Mouse (Mus musculus) myocyte (in vitro differentiated cells): ENCODE measurements around the gene Igf2bp3. TPM values are rescaled to one million over a fixed set of nuclear protein-coding genes. Genes with fewer than 3 reads are reported as not detected.
A peak's percentile ranks its signal among the peaks of the same experiment; 100 is the strongest.

Source experiments
- H3K27me3 ChIP-seq: one replicate; pipeline ENCODE4 v1.6.1; 2011; ENCODE audit not compliant: control insufficient read depth, insufficient read depth, insufficient read length
- H3K36me3 ChIP-seq: one replicate; pipeline ENCODE4 v1.6.1; 2011; ENCODE audit not compliant: control insufficient read depth, insufficient read depth
- H3K4me2 ChIP-seq: one replicate; pipeline ENCODE4 v1.6.1; 2011; ENCODE audit warnings: low read depth, control low read depth
- H3K4me3 ChIP-seq: one replicate; pipeline ENCODE4 v1.5.1; 2011; ENCODE audit warnings: mild to moderate bottlenecking, control low read depth, moderate library complexity
- H3K79me2 ChIP-seq: one replicate; pipeline ENCODE4 v1.6.1; 2011; ENCODE audit not compliant: control insufficient read depth, insufficient read depth
- H3ac ChIP-seq: one replicate; pipeline ENCODE4 v1.6.1; 2011; ENCODE audit not compliant: control insufficient read depth, insufficient read length
- CEBPB ChIP-seq: IDR thresholded peaks from 2 replicates; pipeline ENCODE4 v1.6.1; 2011; ENCODE audit warnings: mild to moderate bottlenecking, moderate library complexity; ENCODE audit not compliant: poor library complexity, insufficient read depth, severe bottlenecking
- E2F4 ChIP-seq: IDR thresholded peaks from one replicate; pipeline ENCODE4 v1.6.1; 2011; ENCODE audit warnings: mild to moderate bottlenecking, control low read depth, moderate library complexity; ENCODE audit not compliant: insufficient read depth
- MAX ChIP-seq: IDR thresholded peaks from one replicate; pipeline ENCODE4 v1.6.1; 2011; ENCODE audit warnings: low read depth, mild to moderate bottlenecking, control low read depth
- MYOD1 ChIP-seq, 3 experiments: IDR thresholded peaks; one replicate each; pipeline ENCODE4 v1.6.1; 2011; ENCODE audit warnings: control low read depth in 2 of 3, low read depth in 2 of 3, mild to moderate bottlenecking in 2 of 3, moderate library complexity in 1 of 3; ENCODE audit not compliant: insufficient read length in 2 of 3, control insufficient read depth in 1 of 3
- MYOG ChIP-seq, 3 experiments: IDR thresholded peaks; one replicate each; pipeline ENCODE4 v1.6.1; 2011; ENCODE audit warnings: control low read depth in 2 of 3, low read depth in 2 of 3, mild to moderate bottlenecking in 2 of 3; ENCODE audit not compliant: insufficient read length in 2 of 3, control insufficient read depth in 1 of 3, insufficient read depth in 1 of 3
- POLR2A ChIP-seq: IDR thresholded peaks from one replicate; pipeline ENCODE4 v1.6.1; 2011; ENCODE audit warnings: low read depth, mild to moderate bottlenecking, control low read depth, moderate library complexity; ENCODE audit not compliant: insufficient read length
- POLR2AphosphoS2 ChIP-seq: IDR thresholded peaks from one replicate; pipeline ENCODE4 v1.6.1; 2011; ENCODE audit warnings: low read depth, control low read depth; ENCODE audit not compliant: insufficient read length
- REST ChIP-seq: IDR thresholded peaks from one replicate; pipeline ENCODE4 v1.6.1; 2011; ENCODE audit warnings: mild to moderate bottlenecking, control low read depth, moderate library complexity; ENCODE audit not compliant: insufficient read depth, insufficient read length
- SRF ChIP-seq: IDR thresholded peaks from one replicate; pipeline ENCODE4 v1.6.1; 2011; ENCODE audit warnings: low read depth; ENCODE audit not compliant: control insufficient read depth, insufficient read length
- TCF12 ChIP-seq: IDR thresholded peaks from one replicate; pipeline ENCODE4 v1.6.1; 2011; ENCODE audit warnings: mild to moderate bottlenecking, control low read depth; ENCODE audit not compliant: poor library complexity, insufficient read depth, severe bottlenecking
- TCF3 ChIP-seq: IDR thresholded peaks from one replicate; pipeline ENCODE4 v1.6.1; 2011; ENCODE audit warnings: low read depth, control low read depth; ENCODE audit not compliant: insufficient read length
- USF1 ChIP-seq: IDR thresholded peaks from one replicate; pipeline ENCODE4 v1.6.1; 2011; ENCODE audit warnings: low read depth, mild to moderate bottlenecking, control low read depth, moderate library complexity
- polyA plus RNA-seq: library from polyadenylated mRNA; unstranded; fragments of >200 nt; fragmentation: generic; extraction: Trizol; gene quantifications from one replicate; pipeline ENCODE4 v1.2.1, GENCODE M21; 2012; ENCODE audit warnings: missing spikeins

Igf2bp3 gene
- polyA plus RNA-seq, 1 experiment: 0.26 TPM

GRCm38 (mm10) chr6:49096933-49097461, 117.8 kb downstream of the Igf2bp3 start:
- H3K36me3 ChIP-seq: no peaks in the 10 kb centered on the region
- H3ac ChIP-seq: no peak overlapping the region
- peak overlapping the region; percentile 81 for H3K4me2 ChIP-seq
- TF ChIP-seq POLR2A: no peak
- peak; percentile 86 for TF ChIP-seq CEBPB
- TF ChIP-seq POLR2AphosphoS2: peak; percentile 20
- H3K4me3 ChIP-seq: no peak overlapping the region
- H3K79me2 ChIP-seq: no peaks in the 10 kb centered on the region
- H3K27me3 ChIP-seq: no peaks in the 10 kb centered on the region

DNA sequence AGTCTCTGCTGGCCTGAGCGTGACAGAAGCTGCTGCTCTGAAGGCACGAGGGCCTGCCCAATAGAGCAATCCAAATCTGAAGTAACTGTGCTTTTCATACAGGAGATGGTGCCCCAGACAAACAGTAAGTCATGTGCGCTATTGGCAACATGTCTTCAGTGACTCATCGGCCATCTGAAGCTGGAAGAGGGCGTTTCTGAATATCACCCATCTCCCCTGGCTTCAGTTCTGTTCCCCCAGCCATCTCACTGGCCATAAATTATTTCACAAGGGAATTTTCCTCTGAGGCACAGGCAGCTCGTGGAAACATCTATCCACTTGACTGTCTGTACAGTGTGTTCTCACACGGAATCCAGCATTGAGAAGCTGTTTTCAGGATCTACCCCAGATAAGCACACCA, 118.3 kb downstream of the Igf2bp3 start:
- H3K4me2 ChIP-seq: peak overlapping the region; percentile 81
- H3K4me3 ChIP-seq: no peak overlapping the region
- no peak overlapping the region for H3ac ChIP-seq
- no peaks in the 10 kb centered on the region for H3K79me2 ChIP-seq
- no peaks in the 10 kb centered on the region for H3K27me3 ChIP-seq
- TF ChIP-seq POLR2AphosphoS2 (peak; percentile 14), SRF (no peak), USF1 (peak; percentile 76), MAX (peak; percentile 37), MYOG (IDR thresholded peaks at IDR 0.05; ENCODE audit: control insufficient read depth in 1 of 3, insufficient read depth in 1 of 3, insufficient read length in 2 of 3, low read depth in 2 of 3) (no peak), E2F4 (no peak), POLR2A (no peak), TCF12 (no peak), TCF3 (no peak)
- peaks cover 5% of the 10 kb centered on the region for H3K36me3 ChIP-seq

DNA sequence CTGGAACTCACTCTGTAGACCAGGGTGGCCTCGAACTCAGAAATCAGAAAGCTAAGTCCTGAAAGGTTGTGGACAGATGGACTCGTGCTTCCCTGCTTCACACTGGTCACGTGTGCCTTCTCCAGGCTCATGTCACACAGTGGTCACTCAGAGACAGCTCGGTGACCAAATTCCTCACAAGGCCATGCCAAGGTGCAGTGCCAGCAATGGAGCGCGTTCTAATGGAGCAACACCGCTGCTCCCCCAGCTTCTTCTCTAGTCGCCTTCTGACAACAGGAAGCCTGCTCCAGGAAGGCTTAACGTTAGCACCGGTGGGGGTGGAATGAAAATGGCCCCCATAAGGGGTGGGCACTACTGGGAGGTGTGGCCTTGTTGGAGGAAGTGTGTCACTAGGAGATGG, 119.8 kb downstream of the Igf2bp3 start:
- no peak for TF ChIP-seq TCF3
- TF ChIP-seq TCF12: no peak
- no peak for TF ChIP-seq REST
- no peak for TF ChIP-seq MYOG (IDR thresholded peaks at IDR 0.05; ENCODE audit: control insufficient read depth in 1 of 3, insufficient read depth in 1 of 3, insufficient read length in 2 of 3, low read depth in 2 of 3)
- TF ChIP-seq E2F4: no peak
- TF ChIP-seq SRF: no peak
- TF ChIP-seq POLR2A: no peak
- TF ChIP-seq CEBPB: no peak
- no peak for TF ChIP-seq MYOD1 (IDR thresholded peaks at IDR 0.05; ENCODE audit: control insufficient read depth in 1 of 3, insufficient read length in 2 of 3, low read depth in 2 of 3)
- TF ChIP-seq MAX: no peak

GRCm38 (mm10) chr6:49083008-49083407, 131.7 kb downstream of the Igf2bp3 start:
- Histone ChIP-seq H3K4me2 (no peak overlapping the region), H3K36me3 (peaks cover 37% of the 10 kb centered on the region), H3K79me2 (peaks cover 16% of the 10 kb centered on the region), H3K4me3 (no peak overlapping the region), H3K27me3 (no peaks in the 10 kb centered on the region), H3ac (no peak overlapping the region)
- TF ChIP-seq POLR2A (no peak), TCF12 (no peak), POLR2AphosphoS2 (no peak), MYOG (IDR thresholded peaks at IDR 0.05; ENCODE audit: control insufficient read depth in 1 of 3, insufficient read depth in 1 of 3, insufficient read length in 2 of 3, low read depth in 2 of 3) (no peak), REST (no peak), TCF3 (no peak), MYOD1 (IDR thresholded peaks at IDR 0.05; ENCODE audit: control insufficient read depth in 1 of 3, insufficient read length in 2 of 3, low read depth in 2 of 3) (no peak), SRF (no peak), MAX (no peak), CEBPB (no peak)

More for the DNA sequence above, 119.8 kb downstream of the Igf2bp3 start:
- no peaks in the 10 kb centered on the region for H3K27me3 ChIP-seq
- peaks cover 6% of the 10 kb centered on the region for H3K36me3 ChIP-seq
- no peaks in the 10 kb centered on the region for H3K79me2 ChIP-seq
- no peak overlapping the region for H3K4me2 ChIP-seq
- H3ac ChIP-seq: no peak overlapping the region
- no peak overlapping the region for H3K4me3 ChIP-seq

DNA sequence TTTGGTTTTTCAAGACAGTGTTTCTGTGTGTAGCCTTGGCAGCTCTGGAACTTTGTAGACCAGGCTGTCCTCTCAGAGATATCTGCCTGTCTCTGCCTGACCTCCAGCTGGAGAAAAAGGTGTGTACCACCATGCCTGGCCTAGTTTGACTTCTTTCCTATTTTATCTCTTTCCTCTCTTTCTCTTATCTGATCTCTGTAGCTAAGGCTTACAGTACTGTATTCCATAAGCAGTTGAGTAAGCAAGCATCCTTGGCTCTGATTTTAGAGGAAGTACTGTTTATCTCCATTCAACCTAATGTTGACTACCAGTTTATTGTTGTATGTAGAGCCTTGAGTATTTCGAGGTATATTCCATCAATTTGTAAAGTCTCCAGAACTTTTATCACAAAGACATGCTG, 135.4 kb downstream of the Igf2bp3 start:
- TF ChIP-seq CEBPB (no peak), E2F4 (no peak), POLR2AphosphoS2 (no peak), MAX (no peak), POLR2A (no peak), SRF (no peak), USF1 (no peak), MYOG (IDR thresholded peaks at IDR 0.05; ENCODE audit: control insufficient read depth in 1 of 3, insufficient read depth in 1 of 3, insufficient read length in 2 of 3, low read depth in 2 of 3) (no peak), REST (no peak), TCF3 (no peak)
- Histone ChIP-seq H3K4me3 (no peak overlapping the region), H3K27me3 (no peaks in the 10 kb centered on the region), H3ac (no peak overlapping the region), H3K36me3 (peaks cover 13% of the 10 kb centered on the region), H3K79me2 (peaks cover 48% of the 10 kb centered on the region), H3K4me2 (no peak overlapping the region)
